Mouse (Mus musculus) forelimb bud, embryonic 11.5 days (tissue): ENCODE results near the gene Tlx3.
A peak's percentile ranks its signal among the peaks of the same experiment; 100 is the strongest.

Source experiments
- DNase-seq: peaks from one replicate; pipeline ENCODE4 v3.0.0-alpha.2; 2012; ENCODE audit warnings: low read depth, low spot score

Gene Tlx3

DNA sequence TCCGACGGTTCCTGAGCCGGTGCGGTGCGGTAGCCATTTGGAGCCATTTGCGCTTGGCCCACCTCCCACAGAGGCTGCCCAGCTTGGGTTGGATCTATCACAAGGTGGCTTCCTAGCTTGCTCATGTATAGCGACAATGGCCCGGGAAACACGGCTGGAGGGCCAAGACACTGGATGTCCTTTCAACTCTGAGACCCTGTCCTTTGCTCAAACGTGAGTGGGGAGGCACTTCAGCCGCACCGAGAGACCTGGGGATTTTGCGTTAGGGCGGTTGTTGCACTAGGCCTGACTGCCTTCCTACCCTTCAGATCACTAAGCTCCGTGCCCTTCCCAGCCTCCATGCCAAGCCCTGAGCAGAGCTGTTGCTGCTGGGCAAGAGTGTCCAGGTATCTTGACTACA, 5.7 kb downstream of the Tlx3 start:
- no peak for DNase-seq

- DNase-seq, result no peak
These were observed 6.3 kb downstream of the Tlx3 start for GRCm38 (mm10) chr11:33197133-33197514.

DNA sequence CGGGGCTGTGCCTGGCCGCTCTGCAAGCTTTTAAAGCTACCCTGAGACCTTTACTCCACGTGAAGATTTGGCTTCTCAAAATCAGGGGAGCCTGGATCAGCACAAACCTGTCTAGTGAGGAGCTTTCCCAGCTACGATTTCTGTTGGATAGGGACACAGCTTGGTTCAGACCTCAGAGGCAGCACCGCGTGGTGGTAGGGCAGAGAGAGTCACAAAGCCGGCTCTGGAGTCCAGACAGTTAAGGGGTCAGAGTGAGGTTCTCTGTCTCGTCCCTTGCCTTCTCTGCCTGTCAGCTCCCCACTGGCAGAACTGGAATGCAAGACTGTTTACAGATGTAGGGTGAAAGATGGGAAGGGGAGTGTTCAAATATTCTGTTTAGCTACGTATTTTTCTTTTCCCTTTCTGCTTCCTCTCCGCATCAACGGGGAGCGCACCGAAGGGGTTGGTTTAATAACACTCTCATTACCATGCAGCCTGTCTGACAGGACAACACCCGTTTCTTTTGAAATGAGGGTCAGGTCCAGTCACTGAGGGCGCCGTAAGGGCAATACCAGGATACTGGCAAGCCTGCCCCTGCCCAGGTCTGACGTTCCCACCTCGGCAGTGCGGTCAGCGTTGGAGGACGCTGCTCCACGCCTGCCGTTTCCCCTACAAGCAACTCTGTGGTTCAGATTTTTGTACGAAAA, 6.8 kb downstream of the Tlx3 start:
- DNase-seq, result no peak

DNA sequence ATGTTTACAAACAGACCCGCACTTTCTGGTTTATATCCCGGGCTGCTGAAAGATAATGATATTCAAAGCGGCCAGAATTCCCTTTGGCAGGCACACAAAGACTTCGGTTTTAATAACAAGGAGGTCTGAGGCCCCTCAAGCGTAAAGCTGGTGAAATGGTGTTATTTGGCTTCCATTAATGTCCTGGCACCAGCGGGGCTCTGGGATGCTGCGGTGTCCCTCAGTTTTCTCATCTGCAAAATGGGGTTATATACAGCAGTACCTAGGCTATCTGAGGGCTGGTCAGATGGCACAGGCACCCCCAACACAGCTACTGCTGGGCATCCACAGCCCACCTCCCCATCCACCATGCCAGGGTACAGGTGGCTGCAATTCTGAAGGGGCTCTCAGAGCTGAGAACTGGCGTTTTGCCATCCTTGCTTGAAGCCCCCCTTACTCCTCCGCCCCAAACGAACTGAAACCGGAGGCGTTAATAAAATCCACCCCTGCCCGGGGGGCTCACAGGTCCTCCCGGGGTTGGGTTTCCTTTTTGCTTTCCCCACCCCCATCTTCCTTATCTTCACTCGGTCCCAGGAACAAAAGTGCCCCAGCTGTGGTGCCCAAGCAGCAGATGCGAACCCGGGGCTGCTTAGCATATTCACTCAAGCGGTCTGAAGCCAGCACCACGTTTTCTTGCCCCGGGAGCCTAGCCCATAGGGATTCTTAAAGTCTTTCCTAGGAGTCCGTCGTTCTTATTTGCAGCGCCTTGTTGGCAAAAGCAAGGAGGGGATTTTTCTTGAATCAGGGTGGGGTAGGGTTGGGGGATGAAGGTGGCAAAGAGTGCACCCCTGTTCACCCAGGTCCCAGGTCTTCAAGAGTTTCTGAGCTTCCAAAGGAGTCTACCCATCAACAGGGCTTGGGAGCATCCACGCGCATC, 7.6 kb downstream of the Tlx3 start:
- no peak for DNase-seq

GRCm38 (mm10) chr11:33195061-33195460, 8.3 kb downstream of the Tlx3 start:
- DNase-seq, result no peak

DNA sequence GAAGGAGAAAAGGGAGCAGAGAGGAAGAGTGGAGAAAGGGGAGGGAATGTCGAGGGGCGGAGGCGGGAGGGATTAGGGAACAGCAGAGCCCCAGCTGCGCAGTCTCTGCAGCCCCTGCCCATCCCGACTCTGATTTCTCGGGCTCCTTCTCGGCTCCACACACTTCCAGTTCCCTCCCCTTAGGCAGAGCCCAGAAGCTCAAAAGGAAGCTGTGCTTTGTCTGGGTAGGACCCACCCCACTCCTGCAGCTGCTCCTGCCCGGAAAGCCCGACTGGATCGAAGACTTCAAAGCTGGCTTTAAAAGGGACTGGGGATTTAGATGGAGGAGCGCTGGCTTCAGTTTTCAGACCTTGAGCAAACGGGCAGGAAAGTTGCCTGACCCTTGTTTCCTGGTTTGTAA, 9.7 kb downstream of the Tlx3 start:
- DNase-seq, result no peak

GRCm38 (mm10) chr11:33181804-33182203, 21.6 kb downstream of the Tlx3 start:
- DNase-seq, result no peak

DNA sequence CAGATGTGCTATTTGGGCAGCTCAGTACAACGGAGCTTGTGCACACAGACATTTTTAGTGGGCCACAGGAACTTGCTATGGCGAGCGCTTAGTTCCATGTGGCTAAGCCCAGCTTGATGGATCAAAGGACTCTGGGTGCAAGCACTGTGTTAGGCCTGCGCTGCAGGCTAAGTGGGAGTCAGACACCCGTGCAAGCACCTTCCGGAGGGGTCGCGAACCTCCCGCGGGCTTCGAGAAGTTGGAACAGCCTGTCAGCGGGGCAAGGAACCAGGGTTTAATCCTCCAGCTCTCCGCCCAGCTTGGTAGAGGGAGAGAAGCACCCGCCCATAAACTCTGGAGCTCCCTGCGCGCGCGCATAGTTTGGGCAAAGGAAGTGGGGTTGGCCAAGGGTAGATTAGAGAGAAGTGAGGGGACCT, 22.7 kb downstream of the Tlx3 start:
- DNase-seq, result no peak

DNA sequence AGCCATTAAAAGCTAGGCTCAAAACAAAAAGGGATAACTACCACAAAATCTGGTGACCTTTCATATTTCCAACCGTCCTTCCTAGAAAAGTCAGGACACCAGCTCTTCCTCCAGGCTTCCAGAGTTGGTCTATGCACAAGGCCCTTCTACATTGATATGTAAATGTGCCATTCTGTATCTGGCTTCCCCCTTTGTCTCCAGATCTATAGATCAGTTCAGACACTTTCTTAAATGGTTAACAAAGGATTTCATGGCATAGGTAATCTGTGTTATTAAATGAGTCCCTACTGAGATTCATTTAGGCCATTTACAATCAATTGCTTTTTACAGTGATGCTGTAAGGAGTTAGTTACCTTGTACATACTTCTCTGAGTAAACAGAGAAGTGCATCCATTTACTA, 23.6 kb downstream of the Tlx3 start:
- DNase-seq, result no peak

- DNase-seq, result no peak
These were observed 26.7 kb downstream of the Tlx3 start for GRCm38 (mm10) chr11:33176525-33177245.

GRCm38 (mm10) chr11:33175768-33176167, 27.6 kb downstream of the Tlx3 start:
- no peak for DNase-seq

DNA sequence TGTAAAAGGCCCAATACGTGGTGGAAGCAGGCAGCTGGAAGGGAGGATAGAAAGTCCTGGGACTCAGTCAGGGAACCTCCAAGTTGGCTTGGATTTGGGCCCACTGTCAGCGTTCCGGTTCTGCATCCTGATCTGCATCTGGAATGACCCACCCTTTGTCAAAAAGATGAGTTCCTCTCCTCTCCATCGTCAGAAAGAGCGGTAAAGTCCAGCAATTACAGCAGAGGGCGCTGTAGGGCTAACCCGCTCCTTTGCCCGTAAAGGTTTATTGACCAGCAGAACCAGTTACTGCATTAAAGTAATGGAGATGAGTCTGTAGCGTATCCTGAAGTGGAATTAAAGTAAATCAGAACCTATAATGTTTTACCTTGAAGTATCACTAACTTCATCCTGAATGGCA, 32.9 kb downstream of the Tlx3 start:
- DNase-seq, result no peak

DNA sequence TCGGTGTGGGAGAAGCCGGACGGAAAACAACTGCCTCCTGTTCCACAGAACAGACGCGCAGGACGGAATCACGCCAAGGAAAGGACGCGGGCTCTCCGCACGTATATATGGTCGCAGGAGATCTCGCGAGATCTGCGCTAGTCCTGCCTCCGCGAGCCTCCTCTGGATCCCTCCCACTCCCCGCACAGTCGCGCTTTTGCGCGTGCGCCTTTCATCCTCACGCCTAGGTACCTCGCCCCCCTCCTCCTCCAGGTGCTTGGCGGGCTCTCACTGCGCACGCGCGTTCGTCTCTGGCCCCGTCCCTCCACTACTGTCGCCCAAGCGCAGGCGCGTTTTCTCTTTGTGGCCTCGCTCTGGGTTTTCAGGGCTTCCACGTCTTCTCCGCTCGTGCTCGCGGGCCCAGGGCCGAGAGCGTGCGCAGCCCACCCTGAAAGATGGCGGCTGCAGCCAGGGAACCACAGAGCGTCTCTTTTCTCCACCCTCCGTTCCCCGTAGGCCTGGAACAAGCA, 40.3 kb downstream of the Tlx3 start, which contains the start of gene Npm1:
TSS of gene Npm1 (minus strand) at position 209 of the 509 bp plus-strand sequence.
- DNase-seq, result peak; percentile 100

DNA sequence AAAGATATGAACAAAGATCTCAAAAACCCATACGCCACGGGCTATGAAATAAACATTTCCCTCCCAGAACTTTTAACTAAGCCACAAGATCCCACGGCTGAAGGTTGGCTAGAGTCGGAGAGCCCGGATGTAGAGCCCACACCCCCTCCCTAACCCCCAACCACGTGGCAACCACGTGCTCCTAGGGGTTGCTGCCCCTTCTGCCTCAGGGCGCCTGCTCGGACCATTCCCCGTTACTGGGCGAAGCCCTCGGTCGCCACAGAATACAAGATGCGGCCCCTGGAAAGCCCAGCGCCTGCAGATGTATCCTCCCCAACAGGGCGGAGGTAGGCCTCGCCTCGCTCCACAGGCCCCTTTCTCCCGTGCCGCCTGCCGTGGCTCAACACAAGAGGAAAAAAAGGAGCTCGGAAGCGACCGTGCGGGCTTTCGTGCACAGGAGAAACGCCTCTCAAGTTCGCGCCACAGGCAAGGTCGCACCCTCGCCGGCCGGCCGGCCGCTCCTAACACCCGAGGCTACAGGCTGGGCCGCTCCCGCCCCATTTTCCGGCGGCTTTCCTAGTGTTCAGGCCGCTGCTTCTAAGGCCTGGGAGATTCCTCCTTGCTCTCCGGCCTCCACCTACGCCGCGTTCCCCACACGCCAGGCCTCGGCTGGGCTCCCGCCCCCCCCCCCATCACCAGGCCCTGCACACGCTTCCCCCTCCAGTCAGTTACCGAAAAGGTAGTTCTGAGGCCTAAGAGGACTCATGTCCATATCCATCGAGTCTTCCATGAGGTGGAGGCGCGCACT, 41.0 kb downstream of the Tlx3 start:
- DNase-seq, result peak; percentile 82

DNA sequence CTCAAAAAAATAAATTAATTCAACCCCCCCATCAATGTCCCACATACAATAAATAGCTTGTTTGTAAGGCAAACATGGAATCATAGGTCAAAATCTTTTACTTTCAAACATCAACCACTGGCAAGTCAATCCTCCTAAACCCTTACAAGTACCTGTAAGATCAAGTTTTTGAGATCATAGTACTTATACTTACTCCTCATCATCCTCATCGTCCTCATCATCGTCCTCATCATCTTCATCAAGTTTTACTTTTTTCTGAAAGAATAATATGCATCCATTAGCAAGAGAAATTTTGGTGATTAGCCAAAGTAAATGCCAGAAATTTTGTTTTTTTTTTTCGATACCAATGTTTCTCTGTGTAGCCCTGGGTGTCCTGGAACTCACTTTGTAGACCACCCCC, 43.6 kb downstream of the Tlx3 start:
- DNase-seq, result no peak

GRCm38 (mm10) chr11:33157453-33158196, 45.8 kb downstream of the Tlx3 start:
- DNase-seq, result no peak

DNA sequence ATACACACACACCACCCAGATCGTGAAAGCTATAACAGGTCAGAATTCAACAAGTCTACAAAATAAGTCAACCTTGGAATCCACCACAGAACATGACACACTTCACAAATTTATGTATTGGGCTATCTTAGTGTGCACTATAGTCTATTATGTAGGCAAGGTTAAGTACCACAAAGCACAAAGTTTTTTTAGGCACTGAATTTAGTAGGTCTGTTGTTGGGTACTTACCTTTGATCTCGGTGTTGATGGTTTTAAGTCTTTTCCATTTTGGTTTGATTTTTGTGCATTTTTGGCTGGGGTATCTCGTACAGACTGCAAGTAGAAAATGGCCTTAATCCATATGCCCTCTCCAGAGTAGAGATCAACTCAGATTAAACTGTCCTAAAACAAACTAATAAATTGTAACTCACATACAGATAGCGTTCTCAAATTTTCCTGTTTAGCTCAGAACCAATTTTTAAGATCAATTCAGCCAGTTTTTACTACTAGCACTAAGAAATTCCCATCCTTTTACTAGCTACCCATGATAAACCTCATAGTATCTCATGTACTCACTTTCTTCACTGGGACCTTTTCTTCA, 46.9 kb downstream of the Tlx3 start:
- no peak for DNase-seq

DNA sequence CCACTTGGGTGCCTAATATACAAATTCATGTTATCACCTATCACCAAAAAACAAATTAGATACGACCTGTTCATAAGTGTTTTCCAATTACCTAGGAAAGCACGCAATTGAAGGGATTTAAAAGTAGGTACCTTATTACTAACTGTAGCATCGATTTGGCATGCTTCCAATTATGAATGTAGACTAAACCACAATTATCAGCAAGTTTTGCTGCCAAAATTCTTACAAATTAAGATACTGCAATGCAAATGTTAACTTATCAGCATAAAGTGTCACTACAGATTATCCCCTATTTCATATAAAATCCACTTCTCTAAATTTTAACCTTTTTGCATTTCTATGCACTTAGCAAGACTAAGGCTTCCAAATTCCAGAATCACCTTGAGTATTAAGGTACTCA, 48.9 kb downstream of the Tlx3 start:
- DNase-seq, result no peak

DNA sequence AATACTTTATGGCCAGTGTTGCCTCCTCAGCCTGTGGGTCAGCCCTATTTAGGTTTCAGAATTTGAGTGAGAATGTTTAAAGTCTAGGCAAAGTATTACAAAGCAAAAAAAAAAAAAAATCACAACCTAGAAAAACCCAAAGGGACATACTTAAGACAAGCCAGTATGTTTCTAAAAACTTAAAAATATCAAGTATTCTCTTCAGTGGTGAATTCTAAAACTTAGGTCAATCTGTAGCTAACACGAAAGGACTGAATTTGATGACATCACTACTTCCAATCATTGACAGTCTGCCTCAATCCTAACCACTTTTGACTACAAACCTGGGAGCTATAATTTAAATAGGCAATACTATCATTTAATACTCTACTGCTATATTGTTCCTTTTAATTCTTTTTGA, 50.4 kb downstream of the Tlx3 start:
- DNase-seq, result no peak

GRCm38 (mm10) chr11:33151780-33152145, 51.6 kb downstream of the Tlx3 start:
- no peak for DNase-seq
